In the genomic region with DNA sequence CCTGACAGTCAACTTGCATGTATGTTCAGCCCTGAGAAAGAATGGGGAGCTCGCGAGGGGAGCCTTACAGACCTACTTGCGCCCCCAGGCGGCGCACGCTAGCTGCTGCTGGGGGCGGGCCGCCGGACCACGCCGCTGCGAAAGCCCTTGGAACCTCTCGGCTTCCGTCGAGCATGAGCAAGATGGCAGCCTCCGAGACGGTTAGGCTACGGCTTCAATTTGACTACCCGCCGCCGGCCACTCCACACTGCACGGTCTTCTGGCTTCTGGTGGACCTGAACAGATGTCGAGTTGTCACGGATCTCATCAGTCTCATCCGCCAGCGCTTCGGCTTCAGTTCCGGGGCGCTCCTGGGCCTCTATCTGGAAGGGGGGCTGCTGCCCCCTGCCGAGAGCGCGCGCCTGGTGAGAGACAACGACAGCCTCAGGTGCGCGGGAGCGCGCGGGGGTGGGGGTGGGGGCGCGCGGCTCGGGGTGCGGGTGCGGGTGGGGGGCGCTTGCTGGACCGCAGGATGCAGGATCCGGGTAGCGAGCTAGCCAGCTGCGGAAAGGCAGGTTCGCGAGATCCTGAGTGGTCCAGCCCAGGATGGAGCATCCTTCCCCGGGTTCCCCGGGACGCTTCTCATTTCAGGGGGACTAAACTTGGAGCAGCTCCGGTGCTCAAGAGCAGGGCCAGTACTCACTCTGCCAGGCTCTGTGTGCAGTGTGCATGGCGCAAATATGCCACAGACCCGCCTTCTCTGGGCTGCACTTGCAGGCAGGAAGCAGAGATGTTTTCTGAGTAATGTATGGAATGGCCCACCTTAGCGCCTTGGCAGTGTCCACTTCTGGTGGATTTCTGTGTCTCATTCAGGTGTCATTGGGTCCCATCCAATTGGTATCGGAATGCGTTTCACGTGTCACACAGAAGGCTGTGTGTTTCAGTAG, we compare ENCODE assay signal across 7 mouse cellular contexts. TPM values are rescaled to one million over a fixed set of nuclear protein-coding genes. Genes with fewer than 3 reads are reported as not detected.
A peak's percentile ranks its signal among the peaks of the same experiment; 100 is the strongest.
DNase-seq lines count a peak whose midpoint lies in the region; ATAC-seq lines count a peak whose summit lies in the region.

No protein-coding gene starts in this region.

- H3K9ac ChIP-seq in intestine, embryonic 16.5 days (ENCODE audit: low read depth, low read length), result peak overlapping the region; percentile 82
- H3K9ac ChIP-seq in midbrain, embryonic 11.5 days (ENCODE audit: low read length), result peak overlapping the region; percentile 84

- H3K4me3 ChIP-seq in intestine, embryonic 16.5 days (ENCODE audit: low read length), result peak overlapping the region; percentile 73
- H3K4me3 ChIP-seq in midbrain, embryonic 11.5 days (ENCODE audit: low read depth, low read length), result peak overlapping the region; percentile 70

- peak; percentile 95 for DNase-seq in adrenal gland, adult 2 months
- peak; percentile 82 for DNase-seq in embryo, embryonic 11.5 days (ENCODE audit: low read depth, low spot score)
- peak; percentile 86 to 88 for DNase-seq in gastrocnemius, postnatal 36 days
- peak; percentile 96 for DNase-seq in left cerebral cortex, postnatal 36 days (ENCODE audit: low spot score in 2 of 2)
- peak; percentile 99 for DNase-seq in midbrain, embryonic 11.5 days (ENCODE audit: low spot score, missing footprints)
- peak; percentile 85 for DNase-seq in skeletal muscle tissue, adult 2 months (ENCODE audit: low read depth, low spot score)

- H3K4me2 ChIP-seq in intestine, embryonic 16.5 days (ENCODE audit: low read depth, low read length), result peak overlapping the region; percentile 78
- H3K4me2 ChIP-seq in midbrain, embryonic 11.5 days, result peak overlapping the region; percentile 69

- no peaks in the 10 kb centered on the region for H3K9me3 ChIP-seq in intestine, embryonic 16.5 days (ENCODE audit: control insufficient read depth, low read length)
- H3K9me3 ChIP-seq in midbrain, embryonic 11.5 days (ENCODE audit: control insufficient read depth, low read length), result no peaks in the 10 kb centered on the region

- H3K4me1 ChIP-seq in intestine, embryonic 16.5 days (ENCODE audit: control insufficient read depth, insufficient read depth, low read length), result 0 out of 2 replicates have a peak, but pooled peaks cover 4% of the 10 kb centered on the region
- peaks cover 5% of the 10 kb centered on the region for H3K4me1 ChIP-seq in midbrain, embryonic 11.5 days (ENCODE audit: control insufficient read depth, insufficient read depth, low read length)

- H3K27ac ChIP-seq in intestine, embryonic 16.5 days (ENCODE audit: low read length), result peak overlapping the region; percentile 77
- peak overlapping the region; percentile 81 for H3K27ac ChIP-seq in midbrain, embryonic 11.5 days (ENCODE audit: low read depth, low read length)

- peak; percentile 86 for ATAC-seq in intestine, embryonic 16.5 days
- ATAC-seq in midbrain, embryonic 11.5 days (ENCODE audit: low FRiP score), result peak; percentile 90

- WGBS in intestine, embryonic 16.5 days, result 1% methylated on average over 61 of the region's 62 CpGs
- 1% methylated on average over 60 of the region's 62 CpGs for WGBS in midbrain, embryonic 11.5 days

- intact Hi-C loops in gastrocnemius, postnatal 36 days (cut with DNase I), result loop anchor here (5.0 kb wide), 1 partner anchor 67 kb away; no protein-coding TSS in a partner anchor
- intact Hi-C loops in left cerebral cortex, postnatal 36 days (cut with DNase I), result loop anchor here (5.0 kb wide), 1 partner anchor 67 kb away; no protein-coding TSS in a partner anchor

- no peaks in the 10 kb centered on the region for H3K36me3 ChIP-seq in intestine, embryonic 16.5 days (ENCODE audit: control insufficient read depth, insufficient read depth, low read length)
- no peaks in the 10 kb centered on the region for H3K36me3 ChIP-seq in midbrain, embryonic 11.5 days (ENCODE audit: control insufficient read depth, insufficient read depth, low read length)

- H3K27me3 ChIP-seq in intestine, embryonic 16.5 days (replicated peaks; ENCODE audit: control insufficient read depth, insufficient read depth, low read length), result no peaks in the 10 kb centered on the region
- no peaks in the 10 kb centered on the region for H3K27me3 ChIP-seq in midbrain, embryonic 11.5 days (ENCODE audit: control insufficient read depth, insufficient read depth, low read length)

RNA-seq across cellular contexts. Expression of a gene that starts 4.0 kb away (rescaled TPM):
- 1 to 10 TPM; 8.4 to 9.6 TPM for total RNA-seq in adrenal gland, adult 2 months (2021)
- polyA plus RNA-seq in adrenal gland, adult 2 months (2012; rRNA removed), result 4.2 and 4.8 TPM in 2 replicates
- 1 to 10 TPM; 3.3 to 3.8 TPM for total RNA-seq in gastrocnemius, postnatal 36 days (2021)
- 9.8 and 10.1 TPM in 2 replicates for polyA plus RNA-seq in intestine, embryonic 16.5 days (2015; fragmentation: Nextera tagmentation; extraction: Ambion mirVana)
- total RNA-seq in left cerebral cortex, postnatal 36 days (2021), result 10 to 100 TPM; 20.6 to 21.1 TPM
- 24.2 and 24.5 TPM in 2 replicates for polyA plus RNA-seq in midbrain, embryonic 11.5 days (2014; fragmentation: Nextera tagmentation; extraction: Ambion mirVana)

RNA-seq across cellular contexts. Expression of a gene that starts 7.3 kb away (rescaled TPM):
- not detected for total RNA-seq in adrenal gland, adult 2 months (2021)
- 0.17 TPM in 1 of 2 replicates, not detected in the other for polyA plus RNA-seq in adrenal gland, adult 2 months (2012; rRNA removed)
- total RNA-seq in gastrocnemius, postnatal 36 days (2021), result not detected
- polyA plus RNA-seq in intestine, embryonic 16.5 days (2015; fragmentation: Nextera tagmentation; extraction: Ambion mirVana), result not detected in 2 replicates
- not detected for total RNA-seq in left cerebral cortex, postnatal 36 days (2021)
- not detected in 2 replicates for polyA plus RNA-seq in midbrain, embryonic 11.5 days (2014; fragmentation: Nextera tagmentation; extraction: Ambion mirVana)

RNA-seq across cellular contexts. Expression of a gene that starts 18.8 kb away (rescaled TPM):
- total RNA-seq in adrenal gland, adult 2 months (2021), result 100 to 1,000 TPM; 168 to 250 TPM
- polyA plus RNA-seq in adrenal gland, adult 2 months (2012; rRNA removed), result 25.2 and 37.0 TPM in 2 replicates
- 1 to 10 TPM; 8.4 to 9.0 TPM for total RNA-seq in gastrocnemius, postnatal 36 days (2021)
- polyA plus RNA-seq in intestine, embryonic 16.5 days (2015; fragmentation: Nextera tagmentation; extraction: Ambion mirVana), result 168 and 189 TPM in 2 replicates
- 10 to 100 TPM; 16.3 to 19.3 TPM for total RNA-seq in left cerebral cortex, postnatal 36 days (2021)
- 74.2 and 76.7 TPM in 2 replicates for polyA plus RNA-seq in midbrain, embryonic 11.5 days (2014; fragmentation: Nextera tagmentation; extraction: Ambion mirVana)

RNA-seq across cellular contexts. Expression of a gene that starts 25.1 kb away (rescaled TPM):
- total RNA-seq in adrenal gland, adult 2 months (2021), result 100 to 1,000 TPM in 1 of 2 experiments, 10 to 100 TPM in 1; 87.4 to 180 TPM
- polyA plus RNA-seq in adrenal gland, adult 2 months (2012; rRNA removed), result 181 and 270 TPM in 2 replicates
- total RNA-seq in gastrocnemius, postnatal 36 days (2021), result 1 to 10 TPM; 7.7 to 8.5 TPM
- 27.5 and 27.6 TPM in 2 replicates for polyA plus RNA-seq in intestine, embryonic 16.5 days (2015; fragmentation: Nextera tagmentation; extraction: Ambion mirVana)
- 1 to 10 TPM; 4.1 to 4.9 TPM for total RNA-seq in left cerebral cortex, postnatal 36 days (2021)
- polyA plus RNA-seq in midbrain, embryonic 11.5 days (2014; fragmentation: Nextera tagmentation; extraction: Ambion mirVana), result 2.9 TPM in 2 replicates

Comparison
In these comparisons a context has a peak if more than half of its experiments do, and no peak if none do; other contexts are left out.
1. Peak in every context shown above with its lines: DNase-seq, ATAC-seq, H3K4me3 ChIP-seq and H3K27ac ChIP-seq.
2. RNA of a gene that starts 18.8 kb away (total RNA-seq): 168 to 250 TPM in adrenal gland, adult 2 months; 16.3 to 19.3 TPM in left cerebral cortex, postnatal 36 days and 8.4 to 9.0 TPM in gastrocnemius, postnatal 36 days; every median in the first group is over 4 times any median in the second.